Mouse (Mus musculus): ENCODE measurements at regions not wholly inside any gene's neighbourhood (a gene's known extent, or its start where the extent isn't known, plus 50 kb on each side); places are given as distances from the start of the nearest gene placed in this dataset.

DNA sequence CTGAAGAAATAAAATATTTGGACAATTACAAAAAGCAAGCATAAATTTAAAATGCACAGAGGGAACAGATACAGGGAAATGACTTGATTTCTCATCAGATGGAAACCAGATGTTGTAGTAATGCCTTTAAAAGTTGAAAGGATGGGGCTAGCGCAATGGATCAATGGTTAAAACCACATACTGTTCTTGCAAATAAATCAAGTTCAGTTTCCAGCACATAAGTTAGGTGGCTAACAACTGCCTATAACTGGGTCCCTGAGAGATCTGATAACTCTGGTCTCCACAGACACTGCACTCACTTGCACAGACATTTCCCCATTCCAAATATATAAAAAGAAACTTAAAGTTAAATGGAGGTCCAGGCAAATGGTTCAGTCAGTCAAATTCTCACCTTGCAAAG lies 699.7 kb downstream of the Tmem114 start:
- TF ChIP-seq USF1 (IDR thresholded peaks at IDR 0.05; ENCODE audit: low read depth) (no peak), MAX (IDR thresholded peaks at IDR 0.05; ENCODE audit: low read depth) (no peak), MYOG (IDR thresholded peaks at IDR 0.05; ENCODE audit: control insufficient read depth in 1 of 3, insufficient read depth in 1 of 3, insufficient read length in 2 of 3, low read depth in 2 of 3) (no peak), CEBPB (IDR thresholded peaks at IDR 0.05; ENCODE audit: insufficient read depth, poor library complexity, severe bottlenecking) (no peak), E2F4 (IDR thresholded peaks at IDR 0.05; ENCODE audit: insufficient read depth) (no peak)

Measured in myocyte (in vitro differentiated cells).